ENCODE assay signal across 19 mouse cellular contexts in the genomic region with DNA sequence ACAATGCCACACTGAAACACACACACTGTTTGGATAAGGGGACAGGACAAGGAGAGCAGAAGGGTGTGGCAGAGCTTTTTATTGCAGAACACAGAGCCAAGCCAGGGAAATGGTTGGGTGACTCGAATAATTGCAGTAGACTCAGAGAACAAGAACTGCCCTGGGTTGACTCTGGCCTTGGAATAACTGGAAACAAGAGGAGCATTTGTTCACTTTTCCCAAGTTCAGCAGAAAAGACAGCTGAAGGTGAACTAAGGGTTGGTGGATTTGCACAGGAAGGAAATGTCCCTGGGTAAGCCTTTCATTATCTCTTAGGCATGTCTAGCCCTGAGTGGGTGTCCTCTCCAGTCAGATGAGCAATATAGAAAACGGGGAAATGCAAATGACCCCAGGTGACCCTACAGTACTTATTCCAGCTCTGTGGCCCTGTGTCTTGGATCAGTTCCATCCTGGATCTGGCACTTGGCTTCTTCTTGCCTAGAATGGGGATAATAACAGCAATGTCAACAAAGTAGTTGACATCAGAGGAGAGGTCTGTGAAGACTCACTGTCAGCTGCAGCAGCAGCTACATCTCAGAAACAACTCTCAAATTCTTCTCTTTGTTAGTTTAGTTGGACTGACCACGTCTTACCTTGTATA. TPM values are rescaled to one million over a fixed set of nuclear protein-coding genes. Genes with fewer than 3 reads are reported as not detected.
DNase-seq lines count a peak whose midpoint lies in the region; ATAC-seq and TF ChIP-seq lines count a peak whose summit lies in the region.
"Had no signal": no experiment of that assay in that cellular context is flagged by ENCODE, and none has a peak within 500 bp of the region (broad histone marks: within the 10 kb centered on the region; RNA-seq: fewer than 3 reads in every experiment).

No protein-coding gene starts in this region.

- no peak for DNase-seq in heart, postnatal 36 days
- DNase-seq in kidney, postnatal 0 days (ENCODE audit: low spot score): peak; percentile 39
- DNase-seq in kidney, adult 11 months: no peak
- DNase-seq in MN1 (ENCODE audit: low spot score): peak; percentile 12
- no peak for DNase-seq in midbrain, embryonic 10.5 days (ENCODE audit: low spot score)
- no peak for DNase-seq in urinary bladder, adult 2 months (ENCODE audit: low spot score)
- DNase-seq: cerebellum, adult 11-12 months; cerebellum, postnatal 36 days; gastrocnemius, adult 2 months; right cerebral cortex, postnatal 14 days; thymus, postnatal 4 days had no signal

- H3K27me3 ChIP-seq in heart, embryonic 14.5 days (ENCODE audit: control insufficient read depth, insufficient read depth, low read length): no peaks in the 10 kb centered on the region
- no peaks in the 10 kb centered on the region for H3K27me3 ChIP-seq in kidney, postnatal 0 days (ENCODE audit: insufficient read depth, low read length)
- H3K27me3 ChIP-seq in intestine, embryonic 16.5 days (replicated peaks; ENCODE audit: control insufficient read depth, insufficient read depth, low read length): no peaks in the 10 kb centered on the region
- no peaks in the 10 kb centered on the region for H3K27me3 ChIP-seq in midbrain, embryonic 10.5 days (ENCODE audit: low read depth, poor library complexity, severe bottlenecking)
- H3K27me3 ChIP-seq: limb, embryonic 12.5 days; midbrain, embryonic 15.5 days had no signal

- peak; percentile 26; the same call in 1 of the 2 replicates for ATAC-seq in heart, embryonic 14.5 days (ENCODE audit: insufficient number of reproducible peaks, insufficient read depth, low FRiP score, low read depth)
- no peak for ATAC-seq in kidney, postnatal 0 days (replicated peaks; ENCODE audit: low FRiP score, low read depth)
- 0 out of 2 replicates have a peak, but pooled peaks have one; percentile 13 for ATAC-seq in intestine, embryonic 16.5 days
- ATAC-seq: forebrain, embryonic 16.5 days; midbrain, embryonic 15.5 days had no signal

- no peaks in the 10 kb centered on the region for H3K4me1 ChIP-seq in heart, embryonic 14.5 days (ENCODE audit: control insufficient read depth in 2 of 2, insufficient read depth in 2 of 2, low read length in 2 of 2)
- H3K4me1 ChIP-seq in kidney, postnatal 0 days (replicated peaks; ENCODE audit: insufficient read depth, low read length): 0 out of 2 replicates have a peak, but pooled peaks cover 7% of the 10 kb centered on the region
- H3K4me1 ChIP-seq in intestine, embryonic 16.5 days (ENCODE audit: control insufficient read depth, insufficient read depth, low read length): peaks cover 7% of the 10 kb centered on the region
- no peaks in the 10 kb centered on the region for H3K4me1 ChIP-seq in midbrain, embryonic 10.5 days
- H3K4me1 ChIP-seq: limb, embryonic 12.5 days; midbrain, embryonic 15.5 days had no signal

- no peaks in the 10 kb centered on the region for H3K9me3 ChIP-seq in heart, embryonic 14.5 days (ENCODE audit: control insufficient read depth, low read length)
- H3K9me3 ChIP-seq in kidney, postnatal 0 days (replicated peaks; ENCODE audit: low read length): no peaks in the 10 kb centered on the region
- H3K9me3 ChIP-seq in intestine, embryonic 16.5 days (ENCODE audit: control insufficient read depth, low read length): no peaks in the 10 kb centered on the region
- H3K9me3 ChIP-seq in midbrain, embryonic 10.5 days (replicated peaks): no peaks in the 10 kb centered on the region
- H3K9me3 ChIP-seq: limb, embryonic 12.5 days; midbrain, embryonic 15.5 days had no signal

- no peak overlapping the region for H3K9ac ChIP-seq in heart, embryonic 14.5 days (ENCODE audit: low read length)
- H3K9ac ChIP-seq in kidney, postnatal 0 days (ENCODE audit: low read depth, low read length): no peak overlapping the region
- no peak overlapping the region for H3K9ac ChIP-seq in intestine, embryonic 16.5 days (ENCODE audit: low read depth, low read length)
- H3K9ac ChIP-seq: hindbrain, embryonic 14.5 days; limb, embryonic 12.5 days; midbrain, embryonic 15.5 days had no signal

- intact Hi-C loops in heart, postnatal 36 days (cut with DNase I): no loop called here

- H3K4me2 ChIP-seq in heart, embryonic 14.5 days (ENCODE audit: low read length): no peak overlapping the region
- H3K4me2 ChIP-seq in kidney, postnatal 0 days (ENCODE audit: low read length): no peak overlapping the region
- H3K4me2 ChIP-seq in intestine, embryonic 16.5 days (ENCODE audit: low read depth, low read length): no peak overlapping the region
- H3K4me2 ChIP-seq: hindbrain, embryonic 14.5 days; limb, embryonic 12.5 days; midbrain, embryonic 15.5 days had no signal

- no peaks in the 10 kb centered on the region for H3K36me3 ChIP-seq in heart, embryonic 14.5 days (ENCODE audit: control insufficient read depth, insufficient read depth, low read length)
- H3K36me3 ChIP-seq in kidney, postnatal 0 days (ENCODE audit: insufficient read depth, low read length): no peaks in the 10 kb centered on the region
- no peaks in the 10 kb centered on the region for H3K36me3 ChIP-seq in intestine, embryonic 16.5 days (ENCODE audit: control insufficient read depth, insufficient read depth, low read length)
- H3K36me3 ChIP-seq in midbrain, embryonic 10.5 days: no peaks in the 10 kb centered on the region
- H3K36me3 ChIP-seq: limb, embryonic 12.5 days; midbrain, embryonic 15.5 days had no signal

- peak overlapping the region in 1 of 2 experiments; percentile 12; a peak in 1 of 4 replicates for H3K27ac ChIP-seq in heart, embryonic 14.5 days (replicated peaks in 1 of 2; ENCODE audit: control insufficient read depth in 1 of 2, insufficient read depth in 1 of 2, low read depth in 2 of 2, low read length in 2 of 2)
- H3K27ac ChIP-seq in kidney, postnatal 0 days: no peak overlapping the region
- no peak overlapping the region for H3K27ac ChIP-seq in intestine, embryonic 16.5 days (ENCODE audit: low read length)
- no peak overlapping the region for H3K27ac ChIP-seq in midbrain, embryonic 10.5 days (replicated peaks)
- H3K27ac ChIP-seq: gastrocnemius, adult 2 months; hindbrain, embryonic 14.5 days; left cerebral cortex, adult 2 months; limb, embryonic 12.5 days; midbrain, embryonic 15.5 days had no signal

- 39% methylated on average over 3 of the region's 3 CpGs for WGBS in heart, embryonic 14.5 days
- 41% methylated on average over 3 of the region's 3 CpGs for WGBS in kidney, postnatal 0 days
- 28% methylated on average over 3 of the region's 3 CpGs for WGBS in intestine, embryonic 16.5 days
- 78% methylated on average over 3 of the region's 3 CpGs for WGBS in midbrain, embryonic 10.5 days

- no peak overlapping the region for H3K4me3 ChIP-seq in heart, embryonic 14.5 days (ENCODE audit: control insufficient read depth in 1 of 2, insufficient read depth in 1 of 2, low read depth in 1 of 2, low read length in 2 of 2)
- no peak overlapping the region for H3K4me3 ChIP-seq in kidney, postnatal 0 days (replicated peaks; ENCODE audit: low read depth, low read length)
- no peak overlapping the region for H3K4me3 ChIP-seq in intestine, embryonic 16.5 days (ENCODE audit: low read length)
- H3K4me3 ChIP-seq in midbrain, embryonic 10.5 days: no peak overlapping the region
- H3K4me3 ChIP-seq: gastrocnemius, adult 2 months; left cerebral cortex, adult 2 months; limb, embryonic 12.5 days; midbrain, embryonic 15.5 days had no signal

- TF ChIP-seq CTCF in kidney, postnatal 0 days (IDR thresholded peaks at IDR 0.05; ENCODE audit: low read depth): no peak

RNA-seq across cellular contexts. Expression of a gene that starts 54.5 kb away (rescaled TPM):
- polyA plus RNA-seq in heart, embryonic 14.5 days (2014; fragmentation: Nextera tagmentation; extraction: Ambion mirVana): 6.0 and 7.0 TPM in 2 replicates
- total RNA-seq in heart, postnatal 36 days (2021): 1 to 10 TPM; 7.1 to 7.9 TPM
- 14.8 and 15.6 TPM in 2 replicates for polyA plus RNA-seq in kidney, postnatal 0 days (2015; fragmentation: Nextera tagmentation; extraction: Ambion mirVana)
- polyA plus RNA-seq in intestine, embryonic 16.5 days (2015; fragmentation: Nextera tagmentation; extraction: Ambion mirVana): 4.1 and 4.8 TPM in 2 replicates
- 0.12 and 0.41 TPM in 2 replicates for polyA plus RNA-seq in midbrain, embryonic 10.5 days (2016; fragmentation: Nextera tagmentation; extraction: Ambion mirVana)
- 31.2 and 32.1 TPM in 2 replicates for polyA plus RNA-seq in urinary bladder, adult 2 months (2012; rRNA removed)
- total RNA-seq: megakaryocyte progenitor cell, adult 5-6 weeks had no signal

Comparison
In these comparisons a context has a peak if more than half of its experiments do, and no peak if none do; other contexts are left out.
1. DNase-seq: peak in kidney, postnatal 0 days (single experiment) and MN1 (single experiment); none in heart, postnatal 36 days (0 of 2), kidney, adult 11 months (single experiment), midbrain, embryonic 10.5 days (single experiment) and urinary bladder, adult 2 months (single experiment).